Mouse (Mus musculus) activated CD4-positive, CD25-positive, alpha-beta regulatory T cell, adult 9 weeks (primary cell): ENCODE results near the gene A2ml1. TPM values are rescaled to one million over a fixed set of nuclear protein-coding genes. Genes with fewer than 3 reads are reported as not detected.

Experiments used
- polyA plus RNA-seq: library from polyadenylated mRNA; unstranded; fragments of 100-300 nt; shearing (Covaris generic); gene quantifications from one replicate; pipeline ENCODE4 v1.2.1, GENCODE M21; 2017

A2ml1 gene
- polyA plus RNA-seq: not detected

DNA sequence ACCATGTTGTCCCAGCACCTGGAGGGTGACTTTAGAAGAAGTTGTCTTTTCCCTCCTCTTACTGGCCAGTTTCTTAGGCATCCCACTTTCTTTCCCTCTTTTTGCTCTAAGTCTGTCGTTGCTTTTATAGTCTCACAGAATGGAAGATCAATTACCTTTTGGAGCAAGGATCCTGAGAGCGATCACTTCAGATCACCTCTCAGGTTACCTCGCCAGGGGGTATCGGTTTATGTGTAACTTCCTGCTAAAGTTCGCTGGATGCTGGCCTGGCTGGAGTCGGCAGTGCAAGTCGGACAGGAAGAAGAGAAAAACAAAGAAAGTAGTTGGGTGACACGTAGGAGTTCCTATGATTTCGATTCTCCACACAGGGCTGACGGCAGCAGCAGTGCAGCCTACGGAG, at the start of gene A2ml1:
Gene A2ml1, minus strand, starts transcription at position 101 of the 400 bp plus-strand sequence.

DNA sequence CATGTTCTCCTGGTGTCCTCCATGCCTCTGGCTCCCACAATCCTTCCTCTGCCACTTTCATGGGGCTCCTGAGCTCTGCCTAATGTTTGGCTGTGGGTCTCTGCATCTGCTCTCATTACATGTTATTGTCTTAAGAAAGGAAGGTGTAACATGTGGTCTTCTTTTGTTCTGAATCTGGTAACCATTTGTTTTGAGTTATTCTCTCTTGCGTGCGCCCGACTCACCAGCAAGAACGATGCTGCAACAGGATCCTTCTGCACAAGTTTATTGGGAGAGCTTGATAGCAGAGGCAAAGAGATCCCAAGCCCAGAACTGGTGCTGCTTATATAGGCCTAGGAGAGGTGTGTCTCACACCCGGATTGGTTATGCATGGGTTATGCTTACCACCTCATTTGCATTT, 42.0 kb upstream of the A2ml1 start, which contains the start of gene Klrb1a:
Gene Klrb1a, minus strand, starts transcription at position 101 of the 400 bp plus-strand sequence.

DNA sequence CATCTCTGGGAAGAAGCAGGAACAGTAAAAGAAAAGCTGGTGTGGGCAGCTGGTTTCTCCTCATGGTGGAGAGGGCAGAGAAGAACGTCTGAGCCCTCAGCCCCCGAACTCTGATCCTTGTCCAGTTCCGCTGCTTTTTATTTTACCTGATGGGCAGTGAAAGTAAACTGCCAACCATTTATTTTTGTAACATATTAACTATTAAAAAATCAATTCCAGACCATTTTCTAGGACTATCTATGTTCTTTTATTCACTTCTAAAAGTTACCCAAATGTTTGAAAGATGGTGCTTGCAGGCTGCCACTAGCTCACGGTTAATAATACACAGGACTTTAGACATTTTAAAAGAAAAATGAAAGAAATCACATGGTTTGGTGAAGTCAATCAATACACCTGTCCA, 54.8 kb downstream of the A2ml1 start, which contains the start of gene Pzp:
Gene Pzp, minus strand, starts transcription at position 120 of the 400 bp plus-strand sequence.

Other genes starting within 250 kb of the A2ml1 start
- 1.8 TPM for gene Tulp3, start 225.8 kb downstream of the A2ml1 start, polyA plus RNA-seq
- gene Rhno1, start 218.7 kb downstream of the A2ml1 start, polyA plus RNA-seq: 56.7 TPM
- gene Foxm1, start 218.6 kb downstream of the A2ml1 start, polyA plus RNA-seq: 3.1 TPM
- gene Tex52, start 206.2 kb downstream of the A2ml1 start, polyA plus RNA-seq: not detected
- not detected for gene Gm44596, start 206.1 kb downstream of the A2ml1 start, polyA plus RNA-seq
- gene Nrip2, start 182.3 kb downstream of the A2ml1 start, polyA plus RNA-seq: 1.4 TPM
- gene Itfg2, start 156.7 kb downstream of the A2ml1 start, polyA plus RNA-seq: 24.7 TPM
- gene Fkbp4, start 142.9 kb downstream of the A2ml1 start, polyA plus RNA-seq: 61.6 TPM
- not detected for gene Pzp, start 54.9 kb downstream of the A2ml1 start, polyA plus RNA-seq
- gene Klrb1a, start 41.9 kb upstream of the A2ml1 start, polyA plus RNA-seq: not detected
- gene Clec2h, start 80.8 kb upstream of the A2ml1 start, polyA plus RNA-seq: not detected
- not detected for gene Klrb1, start 141.5 kb upstream of the A2ml1 start, polyA plus RNA-seq
- 3.7 TPM for gene Klrb1c, start 207.6 kb upstream of the A2ml1 start, polyA plus RNA-seq
- not detected for gene Gm44511, start 244.7 kb upstream of the A2ml1 start, polyA plus RNA-seq
- gene Klrb1b, start 244.7 kb upstream of the A2ml1 start, polyA plus RNA-seq: not detected